Mouse (Mus musculus): ENCODE measurements around the gene Gipc2. TPM values are rescaled to one million over a fixed set of nuclear protein-coding genes. Genes with fewer than 3 reads are reported as not detected.
"Not testable (repeated sequence)": the region's sequence is repeated elsewhere in the genome, so short reads cannot be mapped to it uniquely, and the experiment has no call there.

The Gipc2 gene
- total RNA-seq, 2 experiments from 2014 or later = 3.6 to 4.0 TPM

- no peak for DNase-seq (ENCODE audit: extremely low spot score in 1 of 2, low spot score in 2 of 2)
- intact Hi-C loops (cut with DNase I) = no loop called here
Measured at GRCm38 (mm10) chr3:152159321-152159720, 6.7 kb downstream of the Gipc2 start.

- intact Hi-C loops (cut with DNase I) = no loop called here
- peak in 1 of 2 experiments; percentile 23 for DNase-seq (ENCODE audit: extremely low spot score in 1 of 2, low spot score in 2 of 2)
Measured at GRCm38 (mm10) chr3:152158344-152159291, 7.4 kb downstream of the Gipc2 start.

DNA sequence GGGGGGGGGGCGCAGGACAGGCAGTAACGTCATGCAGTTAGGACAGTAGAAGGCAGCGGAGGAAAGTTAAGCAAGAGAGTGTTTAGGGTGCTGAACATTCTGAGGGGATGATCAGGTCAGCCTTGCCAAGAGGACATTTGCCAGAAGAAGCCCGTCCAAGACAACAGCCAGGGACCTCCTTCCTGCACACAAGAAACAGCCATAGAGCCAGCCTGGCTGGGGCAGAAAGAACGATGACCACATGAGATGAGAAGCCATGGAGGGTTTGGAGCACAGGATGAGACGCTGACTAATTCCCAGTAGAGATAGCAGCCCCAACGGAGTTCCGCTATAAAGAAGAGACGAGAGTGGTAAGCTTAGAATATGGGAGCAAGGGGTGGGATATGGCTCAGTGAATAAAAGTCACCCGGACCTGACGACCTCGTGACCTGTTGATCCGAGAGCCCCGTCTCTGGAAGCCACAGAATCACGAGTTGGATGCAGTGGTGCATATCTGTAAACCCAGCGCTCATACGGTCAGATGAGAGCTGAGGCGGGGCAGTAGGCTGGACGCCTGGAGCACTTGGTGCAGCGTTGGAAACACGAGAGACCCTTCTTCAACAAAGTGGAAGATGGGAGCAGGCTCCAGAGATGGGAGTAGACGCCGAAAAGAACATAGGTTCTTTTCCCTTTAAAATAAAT lies 9.1 kb downstream of the Gipc2 start:
- DNase-seq (ENCODE audit: extremely low spot score in 1 of 2, low spot score in 2 of 2) = no peak
- intact Hi-C loops (cut with DNase I) = no loop called here

- intact Hi-C loops (cut with DNase I) = no loop called here
- DNase-seq (ENCODE audit: extremely low spot score in 1 of 2, low spot score in 2 of 2) = peak; percentile 44 to 47
Measured at GRCm38 (mm10) chr3:152155296-152155948, 10.6 kb downstream of the Gipc2 start.

- DNase-seq (ENCODE audit: extremely low spot score in 1 of 2, low spot score in 2 of 2) = no peak
- intact Hi-C loops (cut with DNase I) = no loop called here
Measured at GRCm38 (mm10) chr3:152154095-152154494, 11.9 kb downstream of the Gipc2 start.

DNA sequence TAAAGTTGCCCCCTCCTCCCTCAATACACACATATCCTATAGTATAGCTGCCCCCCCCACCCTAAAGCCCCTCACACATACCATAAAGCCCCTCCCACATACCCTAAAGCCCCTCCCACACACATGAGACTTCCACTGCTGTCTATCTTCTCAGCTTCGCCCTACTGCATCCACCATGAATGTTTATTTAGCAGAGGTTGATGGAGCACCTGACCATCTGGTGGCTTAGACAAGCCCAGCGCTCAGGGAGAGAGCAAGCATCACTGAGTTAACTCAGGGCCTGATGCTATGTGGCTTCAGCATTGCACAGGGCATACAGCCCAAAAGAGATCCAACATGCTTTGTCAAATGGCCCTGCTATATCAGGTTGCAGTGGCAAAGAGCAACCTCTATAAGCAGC lies 12.9 kb downstream of the Gipc2 start:
- DNase-seq (ENCODE audit: extremely low spot score in 1 of 2, low spot score in 2 of 2) = no peak
- intact Hi-C loops (cut with DNase I) = no loop called here

- intact Hi-C loops (cut with DNase I) = no loop called here
- no peak for DNase-seq (ENCODE audit: extremely low spot score in 1 of 2, low spot score in 2 of 2)
Measured at GRCm38 (mm10) chr3:152152483-152152804, 13.6 kb downstream of the Gipc2 start.

- no peak for DNase-seq (ENCODE audit: extremely low spot score in 1 of 2, low spot score in 2 of 2)
- intact Hi-C loops (cut with DNase I) = no loop called here
Measured at GRCm38 (mm10) chr3:152151725-152152482, 14.1 kb downstream of the Gipc2 start.

DNA sequence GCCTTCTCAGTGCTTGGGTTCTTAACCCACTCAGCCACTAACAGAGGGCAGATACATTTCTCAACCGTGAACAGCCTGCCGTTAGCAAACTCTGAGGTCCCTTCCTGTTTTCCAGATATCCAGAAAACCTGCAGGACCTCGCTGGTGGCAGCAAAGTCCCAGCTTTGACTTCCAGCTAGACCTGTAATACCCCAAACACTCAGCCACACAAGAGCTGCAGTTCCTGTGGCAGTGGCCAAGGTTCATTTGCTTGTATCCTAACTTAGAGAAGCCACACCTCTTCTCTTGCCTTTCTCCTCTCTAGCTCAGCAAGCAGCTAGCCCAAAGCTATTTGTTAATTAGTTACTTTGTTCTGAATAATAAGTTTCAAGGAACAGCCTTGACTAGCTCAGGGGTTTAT lies 16.2 kb downstream of the Gipc2 start:
- no peak for DNase-seq (ENCODE audit: extremely low spot score in 1 of 2, low spot score in 2 of 2)
- intact Hi-C loops (cut with DNase I) = no loop called here

DNA sequence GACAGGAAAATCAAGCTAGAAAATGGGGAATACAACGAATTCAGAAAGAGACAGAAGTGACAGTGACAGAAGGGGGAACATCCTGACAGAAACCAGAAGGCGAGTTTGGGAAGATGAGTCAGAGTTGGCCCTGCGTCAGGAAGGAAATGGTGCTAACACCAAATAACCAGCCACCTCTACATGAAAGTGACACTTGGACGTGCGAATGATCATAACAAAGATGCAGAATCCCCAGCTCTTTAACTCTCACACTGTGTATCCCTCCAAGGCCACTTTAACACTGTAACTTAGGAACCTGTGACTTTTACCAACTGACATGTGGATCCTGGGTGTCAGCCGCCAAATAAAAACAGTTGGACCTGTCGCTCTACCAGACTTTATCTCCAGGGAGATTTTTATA lies 16.6 kb downstream of the Gipc2 start:
- intact Hi-C loops (cut with DNase I) = no loop called here
- DNase-seq (ENCODE audit: extremely low spot score in 1 of 2, low spot score in 2 of 2) = no peak

- DNase-seq (ENCODE audit: extremely low spot score in 1 of 2, low spot score in 2 of 2) = no peak
- intact Hi-C loops (cut with DNase I) = no loop called here
Measured at GRCm38 (mm10) chr3:152147085-152147831, 18.8 kb downstream of the Gipc2 start.

- intact Hi-C loops (cut with DNase I) = no loop called here
- DNase-seq (ENCODE audit: extremely low spot score in 1 of 2, low spot score in 2 of 2) = peak; percentile 34 to 54
Measured at GRCm38 (mm10) chr3:152145186-152145585, 20.8 kb downstream of the Gipc2 start.

DNA sequence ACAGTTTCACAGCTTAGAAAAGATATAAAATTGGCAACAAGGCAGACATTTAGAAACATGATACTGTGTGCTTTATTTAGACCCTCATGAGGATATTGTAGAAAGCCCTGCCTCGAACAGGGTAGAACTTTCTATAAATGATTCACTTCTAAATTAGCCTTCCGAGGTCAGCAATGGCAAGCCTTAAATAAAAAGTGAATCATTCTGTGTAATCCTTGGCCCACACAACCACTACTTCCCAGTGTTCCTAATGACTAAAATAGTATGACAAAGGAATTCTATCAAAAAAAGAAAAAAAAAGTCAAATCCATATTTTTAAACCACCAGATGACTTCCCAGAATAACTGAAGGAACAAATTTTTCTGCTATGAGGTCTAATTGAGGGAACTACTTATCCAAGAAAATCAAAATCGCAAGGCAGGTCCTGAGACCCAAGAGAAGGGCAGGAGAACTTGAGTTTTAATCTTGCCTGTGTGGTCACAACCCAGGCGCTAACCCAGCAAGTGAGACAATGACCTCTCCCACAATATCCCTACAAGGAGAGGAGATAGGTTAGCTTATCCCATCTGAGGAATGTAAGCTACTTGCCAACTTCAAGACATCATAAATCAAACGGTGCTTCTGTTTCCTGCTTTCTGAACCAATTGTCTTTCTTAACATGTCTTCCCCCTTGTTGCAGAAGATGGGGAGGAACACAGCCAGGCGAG lies 22.9 kb downstream of the Gipc2 start:
- intact Hi-C loops (cut with DNase I) = no loop called here
- no peak for DNase-seq (ENCODE audit: extremely low spot score in 1 of 2, low spot score in 2 of 2)

GRCm38 (mm10) chr3:152142146-152142545 lies 23.9 kb downstream of the Gipc2 start:
- intact Hi-C loops (cut with DNase I) = no loop called here
- DNase-seq (ENCODE audit: extremely low spot score in 1 of 2, low spot score in 2 of 2) = no peak

GRCm38 (mm10) chr3:152139308-152139707 lies 26.7 kb downstream of the Gipc2 start:
- DNase-seq (ENCODE audit: extremely low spot score in 1 of 2, low spot score in 2 of 2); intact Hi-C loops (cut with DNase I): not testable (repeated sequence)

DNA sequence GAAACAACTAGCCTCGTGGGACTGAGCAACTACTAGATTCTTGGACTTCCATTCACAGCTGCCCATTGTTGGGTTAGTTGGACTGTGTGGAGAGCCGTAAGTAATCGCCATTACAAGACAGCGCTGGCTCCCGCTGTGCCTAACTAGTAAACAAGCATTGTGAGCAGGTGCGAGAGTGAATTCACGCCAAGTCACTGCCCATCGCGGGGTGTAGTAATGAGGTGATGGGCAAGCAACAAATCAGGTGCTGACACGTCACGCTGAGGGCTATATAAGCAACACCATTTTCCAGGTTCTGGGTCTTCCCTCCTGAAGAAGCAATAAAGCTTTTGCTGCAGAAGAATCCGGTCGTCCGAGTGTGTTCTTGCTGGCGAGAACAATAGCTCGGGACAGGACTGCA lies 29.9 kb downstream of the Gipc2 start:
- intact Hi-C loops (cut with DNase I); DNase-seq (ENCODE audit: extremely low spot score in 1 of 2, low spot score in 2 of 2): not testable (repeated sequence)

DNA sequence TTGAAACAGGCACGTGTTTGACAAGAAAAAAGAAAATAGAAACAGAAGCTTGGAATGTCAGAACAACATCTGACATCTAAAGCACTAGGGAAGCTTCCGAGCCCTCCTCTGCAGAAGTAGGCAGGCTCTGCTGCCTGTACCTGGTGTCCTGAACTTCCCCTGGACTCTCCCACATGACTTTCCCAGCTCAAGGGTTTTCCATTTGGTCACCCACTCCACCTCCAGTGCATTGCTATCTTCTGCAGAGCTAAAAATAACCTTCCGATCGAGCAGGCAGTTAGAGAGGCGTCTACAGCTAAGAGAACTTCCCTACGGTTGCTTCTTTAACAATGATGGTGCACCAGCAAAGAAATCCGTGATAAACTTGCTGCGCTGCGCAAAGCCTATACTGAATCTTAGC lies 32.4 kb downstream of the Gipc2 start:
- intact Hi-C loops (cut with DNase I) = no loop called here
- no peak for DNase-seq (ENCODE audit: extremely low spot score in 1 of 2, low spot score in 2 of 2)

DNA sequence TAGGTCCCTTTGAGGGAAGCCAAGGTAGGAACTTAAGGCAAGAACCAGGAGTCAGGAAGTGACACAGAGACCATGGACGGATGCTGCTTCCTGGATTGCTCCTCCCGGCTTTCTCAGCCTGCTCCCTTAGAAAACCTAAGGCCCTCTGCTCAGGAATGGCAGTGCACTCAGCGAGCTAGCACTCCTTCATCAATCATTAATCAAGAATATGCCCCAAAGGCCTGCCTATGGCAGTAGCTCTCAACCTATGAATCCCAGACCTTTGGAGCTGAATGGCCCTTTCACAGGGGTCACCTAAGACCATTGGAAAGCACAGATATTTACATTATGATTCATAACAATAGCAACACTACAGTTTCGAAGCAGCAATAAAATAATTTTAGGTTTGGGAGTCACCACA lies 35.1 kb downstream of the Gipc2 start:
- DNase-seq (ENCODE audit: extremely low spot score in 1 of 2, low spot score in 2 of 2) = no peak
- intact Hi-C loops (cut with DNase I) = no loop called here
